Mouse (Mus musculus) intestine, postnatal 0 days (tissue): Measurements from ENCODE around the gene Ugt1a6a. TPM values are rescaled to one million over a fixed set of nuclear protein-coding genes. Genes with fewer than 3 reads are reported as not detected.

Source experiments
- ATAC-seq: fragments of 200-750 bp; cut with Nextera tagmentation; 2 replicates; pipeline ENCODE4 v1.8.0; 2017; ENCODE audit warnings: mild to moderate bottlenecking, moderate TSS enrichment, moderate library complexity
- H3K27ac ChIP-seq: fragments of 300-500 bp; sonication (generic); 2 replicates; pipeline ENCODE4 v1.5.1; 2014; ENCODE audit warnings: mild to moderate bottlenecking, low read depth, low read length, moderate library complexity
- H3K27me3 ChIP-seq: fragments of 300-500 bp; sonication (generic); replicated peaks from 2 replicates; pipeline ENCODE4 v1.6.1; 2014; ENCODE audit warnings: low read length, mixed read lengths; ENCODE audit not compliant: control insufficient read depth, insufficient read depth
- H3K36me3 ChIP-seq: fragments of 300-500 bp; sonication (generic); 2 replicates; pipeline ENCODE4 v1.6.1; 2014; ENCODE audit warnings: mild to moderate bottlenecking, moderate library complexity; ENCODE audit not compliant: control insufficient read depth, insufficient read depth
- H3K4me1 ChIP-seq: fragments of 300-500 bp; sonication (generic); replicated peaks from 2 replicates; pipeline ENCODE4 v1.6.1; 2014; ENCODE audit warnings: antibody characterized with exemption, low read length, mixed read lengths; ENCODE audit not compliant: control insufficient read depth, insufficient read depth
- H3K4me2 ChIP-seq: fragments of 300-500 bp; sonication (generic); replicated peaks from 2 replicates; pipeline ENCODE4 v1.6.1; 2014; ENCODE audit warnings: low read depth, mild to moderate bottlenecking, moderate library complexity
- H3K4me3 ChIP-seq: fragments of 300-500 bp; sonication (generic); 2 replicates; pipeline ENCODE4 v1.5.1; 2014; ENCODE audit warnings: low read depth, low read length
- H3K9ac ChIP-seq: fragments of 300-500 bp; sonication (generic); 2 replicates; pipeline ENCODE4 v1.6.1; 2014; ENCODE audit warnings: mild to moderate bottlenecking, low read depth, low read length
- H3K9me3 ChIP-seq: fragments of 300-500 bp; sonication (generic); 2 replicates; pipeline ENCODE4 v1.6.1; 2016; ENCODE audit warnings: mixed run types; ENCODE audit not compliant: control insufficient read depth
- CTCF ChIP-seq: sonication (generic); IDR thresholded peaks from 2 replicates; pipeline ENCODE4 v1.5.1; 2016; ENCODE audit warnings: low read depth, mild to moderate bottlenecking, control low read depth, antibody characterized with exemption, moderate library complexity
- WGBS: fragments of 180-500 bp; shearing (Covaris S2); extraction: QIAGEN DNeasy Blood & Tissue Kit; methylation state at CpG from one replicate; pipeline ENCODE4 v1.1.7; 2014; 5-methylcytosine and 5-hydroxymethylcytosine counted together
- polyA plus RNA-seq: library from polyadenylated mRNA; unstranded; fragments of >200 nt; fragmentation: Nextera tagmentation; extraction: Ambion mirVana; gene quantifications from 2 replicates; pipeline ENCODE4 v1.2.1, GENCODE M21; 2015

The Ugt1a6a gene
- polyA plus RNA-seq, 1 experiment from 2014 or later, result 5.7 TPM

GRCm38 (mm10) chr1:88256886-88257663 is 122.5 kb downstream of the Ugt1a6a start:
- Histone ChIP-seq H3K4me3 (no peak overlapping the region), H3K36me3 (peaks cover 28% of the 10 kb centered on the region), H3K4me1 (peaks cover 8% of the 10 kb centered on the region), H3K27ac (no peak overlapping the region), H3K9ac (no peak overlapping the region), H3K9me3 (0 out of 2 replicates have a peak, but pooled peaks cover 9% of the 10 kb centered on the region), H3K27me3 (no peaks in the 10 kb centered on the region), H3K4me2 (no peak overlapping the region)
- no peak for ATAC-seq
- WGBS, result 75% methylated on average over 10 of the region's 10 CpGs
- no peak for TF ChIP-seq CTCF

GRCm38 (mm10) chr1:88257681-88258080 is 123.1 kb downstream of the Ugt1a6a start:
- ATAC-seq, result no peak
- TF ChIP-seq CTCF, result no peak

GRCm38 (mm10) chr1:88258361-88258760 is 123.8 kb downstream of the Ugt1a6a start:
- WGBS, result 72% methylated on average over 6 of the region's 6 CpGs
- Histone ChIP-seq H3K4me3 (no peak overlapping the region), H3K9me3 (no peaks in the 10 kb centered on the region), H3K27ac (no peak overlapping the region), H3K9ac (no peak overlapping the region), H3K4me1 (peaks cover 8% of the 10 kb centered on the region), H3K27me3 (no peaks in the 10 kb centered on the region), H3K36me3 (peaks cover 41% of the 10 kb centered on the region), H3K4me2 (no peak overlapping the region)
- TF ChIP-seq CTCF, result no peak
- no peak for ATAC-seq

More at GRCm38 (mm10) chr1:88257681-88258080, 123.1 kb downstream of the Ugt1a6a start:
- Histone ChIP-seq H3K4me3 (no peak overlapping the region), H3K9ac (no peak overlapping the region), H3K27me3 (no peaks in the 10 kb centered on the region), H3K36me3 (peaks cover 34% of the 10 kb centered on the region), H3K27ac (no peak overlapping the region), H3K4me2 (no peak overlapping the region), H3K9me3 (0 out of 2 replicates have a peak, but pooled peaks cover 3% of the 10 kb centered on the region), H3K4me1 (peaks cover 8% of the 10 kb centered on the region)
- WGBS, result 83% methylated on average over 6 of the region's 6 CpGs

- ATAC-seq, result no peak
- H3K27me3 ChIP-seq, result no peaks in the 10 kb centered on the region
- peaks cover 8% of the 10 kb centered on the region for H3K4me1 ChIP-seq
- no peaks in the 10 kb centered on the region for H3K9me3 ChIP-seq
- peaks cover 48% of the 10 kb centered on the region for H3K36me3 ChIP-seq
- no peak overlapping the region for H3K4me2 ChIP-seq
- WGBS, result 75% methylated on average over 8 of the region's 8 CpGs
- H3K27ac ChIP-seq, result no peak overlapping the region
- H3K9ac ChIP-seq, result no peak overlapping the region
- no peak overlapping the region for H3K4me3 ChIP-seq
- no peak for TF ChIP-seq CTCF
Observed at GRCm38 (mm10) chr1:88258881-88259642, 124.5 kb downstream of the Ugt1a6a start.

GRCm38 (mm10) chr1:88259643-88260024 is 125.0 kb downstream of the Ugt1a6a start:
- peak; percentile 1; the same call in 1 of the 2 replicates for ATAC-seq
- TF ChIP-seq CTCF, result no peak

GRCm38 (mm10) chr1:88260114-88260513 is 125.5 kb downstream of the Ugt1a6a start:
- ATAC-seq, result peak; percentile 46
- Histone ChIP-seq H3K9me3 (no peaks in the 10 kb centered on the region), H3K36me3 (peaks cover 59% of the 10 kb centered on the region), H3K4me1 (peaks cover 8% of the 10 kb centered on the region), H3K27me3 (no peaks in the 10 kb centered on the region), H3K4me3 (no peak overlapping the region), H3K4me2 (no peak overlapping the region), H3K9ac (no peak overlapping the region), H3K27ac (no peak overlapping the region)
- no peak for TF ChIP-seq CTCF
- WGBS, result 68% methylated on average over 6 of the region's 6 CpGs

More at GRCm38 (mm10) chr1:88259643-88260024, 125.0 kb downstream of the Ugt1a6a start:
- Histone ChIP-seq H3K27ac (no peak overlapping the region), H3K36me3 (peaks cover 54% of the 10 kb centered on the region), H3K9me3 (no peaks in the 10 kb centered on the region), H3K4me1 (peaks cover 8% of the 10 kb centered on the region), H3K4me3 (no peak overlapping the region), H3K27me3 (no peaks in the 10 kb centered on the region), H3K9ac (no peak overlapping the region), H3K4me2 (no peak overlapping the region)
- WGBS, result 74% methylated on average over 4 of the region's 4 CpGs
